Mouse (Mus musculus) embryo, embryonic 9.5 days (tissue): ENCODE measurements around the gene Dst.

Source experiments
- DNase-seq: peaks from one replicate; pipeline ENCODE4 v3.0.0-alpha.2; 2017; ENCODE audit errors: extremely low spot score

Gene Dst

GRCm38 (mm10) chr1:34023154-34023553 is 115.1 kb downstream of the Dst start:
- DNase-seq = no peak

DNA sequence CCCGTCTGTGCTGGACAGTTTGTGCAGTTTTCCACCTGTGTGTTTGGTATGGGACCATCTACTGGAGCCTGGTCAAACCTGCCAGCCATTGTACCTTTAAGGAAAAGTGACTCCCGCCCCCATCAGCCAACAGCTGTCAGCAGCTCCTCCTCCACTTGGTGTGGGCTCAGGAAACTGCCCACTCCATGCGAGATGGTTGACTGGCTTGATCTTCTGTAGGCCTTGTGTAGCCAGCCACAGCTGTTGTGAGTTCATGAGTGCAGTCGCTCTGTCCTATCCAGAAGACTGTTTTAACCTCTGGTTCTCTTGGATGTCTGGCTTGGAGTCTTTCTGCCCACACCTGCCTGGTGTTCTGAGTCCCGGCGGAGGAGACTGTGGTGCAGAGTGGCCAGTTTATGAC is 117.9 kb downstream of the Dst start:
- DNase-seq = no peak

DNA sequence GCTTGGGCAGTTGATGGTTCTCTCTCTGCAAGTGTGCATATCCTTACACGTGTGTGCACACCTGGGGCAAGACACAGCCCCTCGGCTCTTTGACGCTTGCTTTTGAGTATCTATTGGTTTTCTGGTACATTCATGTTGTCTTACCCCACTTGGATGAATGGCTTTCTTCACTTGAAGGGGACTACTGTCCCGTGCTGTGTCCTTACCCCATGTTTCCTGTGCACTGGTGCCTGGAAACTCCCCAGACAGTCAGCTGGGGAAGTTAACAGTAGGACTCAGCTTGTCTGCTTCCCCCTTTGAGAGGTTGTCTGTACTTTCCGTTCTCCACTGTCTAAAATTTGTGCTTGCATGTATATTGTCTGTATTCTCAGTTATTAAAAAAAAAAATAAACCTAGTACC is 120.7 kb downstream of the Dst start:
- DNase-seq = no peak

- no peak for DNase-seq
Observed at GRCm38 (mm10) chr1:34030330-34031021, 122.5 kb downstream of the Dst start.

- no peak for DNase-seq
Observed at GRCm38 (mm10) chr1:34033052-34033451, 125.0 kb downstream of the Dst start.

GRCm38 (mm10) chr1:34033478-34033877 is 125.5 kb downstream of the Dst start:
- no peak for DNase-seq

DNA sequence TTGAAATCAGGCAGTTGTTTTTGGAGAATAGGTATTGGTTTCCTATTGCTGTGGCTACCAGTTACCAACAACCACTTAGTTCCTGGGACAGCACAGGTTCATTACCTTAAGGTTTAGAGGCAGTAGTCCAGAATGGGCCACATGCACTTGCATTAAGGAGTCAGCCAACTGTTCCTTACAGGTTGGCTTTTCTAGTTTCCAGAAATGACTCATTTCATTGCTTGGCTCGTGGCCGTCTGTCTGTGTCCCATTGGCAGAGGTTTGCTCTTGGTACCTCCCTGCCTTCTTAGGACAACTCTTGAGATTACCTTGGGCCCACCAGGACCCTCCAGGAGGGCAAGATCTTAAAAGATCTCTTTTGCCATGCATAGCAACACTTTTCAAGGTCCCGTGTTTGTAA is 125.9 kb downstream of the Dst start:
- no peak for DNase-seq

DNA sequence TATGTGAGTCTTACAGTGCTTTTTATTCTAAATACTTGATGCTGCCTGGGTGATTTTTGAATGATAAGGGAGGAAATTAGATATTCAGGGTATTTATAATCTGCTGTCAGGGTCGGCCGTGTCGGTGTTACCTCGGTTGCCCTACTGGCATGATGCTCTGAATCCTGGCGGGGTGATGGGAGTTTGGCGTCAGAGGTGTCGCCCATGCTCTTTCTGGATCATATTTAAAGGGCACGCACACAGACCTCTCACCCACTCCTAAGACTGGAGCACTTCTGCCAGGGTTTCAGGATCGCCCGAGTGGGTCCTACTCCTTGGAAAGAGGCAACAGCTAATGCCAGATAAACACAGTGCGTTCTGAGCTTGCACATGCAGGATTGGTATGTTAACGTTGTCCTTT is 128.1 kb downstream of the Dst start:
- no peak for DNase-seq

- no peak for DNase-seq
Observed at GRCm38 (mm10) chr1:34038571-34038970, 130.5 kb downstream of the Dst start.

DNA sequence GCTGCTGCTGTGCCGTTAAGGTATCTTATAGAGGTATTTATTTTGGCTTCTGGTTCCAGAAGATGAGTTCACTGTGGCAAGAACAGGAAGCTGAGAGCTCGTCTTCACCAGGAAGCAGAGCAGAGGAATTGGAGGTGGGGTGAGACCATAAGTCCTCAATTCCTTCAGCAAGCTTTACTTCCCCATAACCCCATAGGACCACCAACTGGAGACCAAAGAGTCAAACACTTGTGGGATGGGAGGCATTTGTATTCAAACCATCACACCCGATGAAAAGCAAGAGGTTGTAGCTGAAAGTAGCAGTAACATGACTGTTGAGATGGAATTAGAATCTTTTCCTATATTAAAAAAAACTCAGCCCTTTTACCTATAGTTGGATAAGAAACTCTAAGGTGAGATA is 132.0 kb downstream of the Dst start:
- no peak for DNase-seq

GRCm38 (mm10) chr1:34040901-34041721 is 133.1 kb downstream of the Dst start:
- DNase-seq = no peak

DNA sequence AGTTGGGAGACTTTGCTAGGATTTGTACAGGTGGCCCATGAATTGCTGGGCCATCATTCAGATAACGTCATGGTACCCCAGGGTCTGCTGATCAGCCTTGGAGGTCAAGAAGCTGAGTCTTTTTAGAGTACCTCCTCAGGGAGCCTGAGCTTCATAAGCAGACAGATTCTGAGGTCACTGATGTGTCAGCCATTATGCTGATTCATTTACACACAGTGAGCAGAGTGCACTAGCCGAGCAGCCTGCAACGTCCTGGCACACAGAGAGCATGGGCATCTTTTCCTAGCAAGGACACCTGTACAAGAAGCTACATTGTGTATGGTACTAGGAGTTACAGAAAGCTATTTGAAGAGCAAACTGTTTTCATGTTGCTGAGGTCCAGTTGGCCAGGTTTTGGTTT is 134.3 kb downstream of the Dst start:
- no peak for DNase-seq

DNA sequence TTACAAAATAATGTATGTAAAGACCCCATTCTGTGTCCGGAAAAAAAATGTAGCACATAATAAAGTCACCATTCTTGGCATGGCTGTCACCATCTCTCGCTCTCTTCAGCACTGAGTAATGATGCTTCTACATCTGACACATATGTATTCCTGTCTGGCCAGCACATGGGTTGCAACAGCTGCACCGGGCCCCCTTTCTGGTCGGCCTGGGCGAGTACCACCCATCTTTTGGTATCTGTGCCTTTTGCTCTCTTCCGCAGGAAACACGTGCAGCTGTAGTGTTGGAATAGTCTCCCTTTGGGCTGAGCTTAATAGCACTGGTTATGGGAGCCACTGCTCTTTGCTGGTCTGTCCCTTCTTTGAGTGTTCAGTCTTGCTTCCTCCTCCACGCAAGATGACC is 135.3 kb downstream of the Dst start:
- DNase-seq = no peak

- no peak for DNase-seq
Observed at GRCm38 (mm10) chr1:34043836-34044550, 136.0 kb downstream of the Dst start.

DNA sequence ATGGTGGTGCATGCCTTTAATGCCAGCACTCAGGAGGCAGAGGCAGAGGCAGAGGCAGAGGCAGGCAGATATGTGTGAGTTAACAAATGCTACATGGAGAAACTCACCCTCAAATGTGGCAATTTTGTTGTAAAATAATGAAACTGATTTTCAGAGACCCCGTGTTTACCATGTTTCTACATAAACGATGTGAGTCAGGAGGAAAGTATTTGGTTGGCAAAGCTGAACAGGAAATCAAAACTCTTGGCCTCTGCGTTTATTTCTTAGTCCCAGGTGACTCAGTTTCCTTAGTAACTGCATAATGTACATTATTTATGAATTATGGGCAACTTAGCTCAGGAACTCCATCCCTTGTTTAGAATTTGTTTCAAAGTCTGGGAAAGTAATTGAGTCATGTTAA is 136.7 kb downstream of the Dst start:
- DNase-seq = no peak

- no peak for DNase-seq
Observed at GRCm38 (mm10) chr1:34047285-34047684, 139.3 kb downstream of the Dst start.

DNA sequence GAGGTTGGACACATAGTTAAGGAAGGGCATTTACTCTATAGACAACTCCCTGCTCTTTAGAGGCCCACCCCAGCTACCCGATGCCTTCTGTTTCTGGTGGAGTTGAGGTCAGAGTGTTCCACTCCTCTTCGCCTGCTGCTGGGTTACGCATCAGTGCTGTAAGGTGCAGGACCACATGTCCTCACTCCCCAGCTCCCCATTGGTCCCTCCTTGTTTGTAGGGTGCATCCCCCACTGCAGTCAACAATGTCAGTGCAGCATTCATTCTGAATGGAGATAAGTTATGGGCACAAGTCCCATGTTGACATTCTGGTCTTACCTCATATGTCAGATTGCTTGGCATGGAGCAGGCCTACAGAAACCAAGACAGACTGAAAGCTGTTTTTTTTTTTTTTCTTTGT is 143.2 kb downstream of the Dst start:
- no peak for DNase-seq

DNA sequence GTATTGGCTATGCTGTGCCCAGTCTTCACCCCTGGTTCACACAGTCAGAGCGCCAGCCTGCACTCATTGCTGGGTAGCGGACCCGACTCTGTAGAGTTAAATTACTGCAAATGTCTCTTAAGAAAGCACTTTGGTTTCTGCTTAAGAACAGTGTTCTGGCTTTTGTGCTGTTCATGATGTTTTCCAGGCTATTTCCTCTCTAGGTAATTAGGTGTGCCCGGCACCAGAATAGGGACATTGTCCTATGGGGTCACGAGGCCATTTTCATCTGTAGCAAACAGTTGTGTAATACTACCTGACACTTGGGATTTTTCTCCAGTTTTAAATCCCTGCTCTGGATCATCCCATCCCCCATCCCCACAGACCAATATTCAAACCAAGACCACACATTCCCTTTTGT is 144.4 kb downstream of the Dst start:
- DNase-seq = no peak

GRCm38 (mm10) chr1:34054970-34055369 is 146.9 kb downstream of the Dst start:
- DNase-seq = no peak

DNA sequence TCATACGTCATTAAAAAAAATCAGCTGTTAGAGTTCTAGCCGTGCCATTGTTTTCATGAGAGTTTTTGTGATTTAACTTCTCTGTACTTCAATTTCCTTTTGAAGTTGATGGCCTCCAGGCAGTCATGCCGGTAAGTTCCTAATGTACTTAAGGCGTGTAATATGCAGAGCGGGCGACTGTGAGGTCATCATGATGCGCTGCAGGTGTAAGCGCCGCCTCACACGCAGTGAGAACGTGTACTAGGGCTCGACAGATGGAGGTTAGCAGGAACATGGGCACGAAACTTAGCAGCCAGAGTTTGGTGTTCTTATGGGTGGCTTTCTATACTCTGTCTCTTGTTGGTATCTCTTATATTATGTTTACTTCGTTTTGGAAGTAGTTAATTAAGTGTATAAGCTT is 148.6 kb downstream of the Dst start:
- no peak for DNase-seq

DNA sequence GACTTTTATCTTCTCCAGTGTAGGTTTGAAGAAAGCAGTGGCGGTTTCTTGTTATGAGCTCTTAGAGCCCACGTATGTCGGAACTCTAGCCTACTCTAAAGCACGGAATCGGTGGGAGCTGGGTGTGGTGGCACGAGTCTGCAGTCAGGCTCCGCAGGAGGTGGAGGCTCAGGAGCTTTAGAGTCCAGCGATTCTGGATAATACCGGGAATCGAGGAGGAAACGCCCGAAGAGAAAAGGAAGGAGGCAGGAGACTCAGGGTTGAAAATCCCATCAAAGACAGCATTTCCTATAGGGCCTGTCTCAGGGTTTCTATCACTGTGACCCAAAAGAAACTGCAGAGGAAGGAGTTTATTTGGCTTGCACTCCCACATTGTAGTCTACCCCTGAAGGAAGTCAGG is 151.2 kb downstream of the Dst start:
- DNase-seq = no peak

- DNase-seq = peak; percentile 44
Observed at GRCm38 (mm10) chr1:34060446-34060845, 152.4 kb downstream of the Dst start.

GRCm38 (mm10) chr1:34061078-34061477 is 153.1 kb downstream of the Dst start:
- DNase-seq = peak; percentile 62
